Mouse (Mus musculus) hindbrain, embryonic 14.5 days (tissue): ENCODE results near the gene Fam131a. TPM values are rescaled to one million over a fixed set of nuclear protein-coding genes. Genes with fewer than 3 reads are reported as not detected.

Source experiments
- ATAC-seq: fragments of 200-750 bp; cut with Nextera tagmentation; 2 replicates; pipeline ENCODE4 v1.8.0; 2017; ENCODE audit warnings: moderate number of reproducible peaks, mild to moderate bottlenecking, moderate TSS enrichment, moderate library complexity; ENCODE audit not compliant: low FRiP score
- DNase-seq: peaks from one replicate; pipeline ENCODE4 v3.0.0-alpha.2; 2015; ENCODE audit warnings: low spot score
- H3K27ac ChIP-seq: fragments of 300-500 bp; sonication (generic); 2 replicates; pipeline ENCODE4 v1.5.1; 2014; ENCODE audit warnings: mild to moderate bottlenecking, moderate library complexity
- H3K27me3 ChIP-seq: fragments of 300-500 bp; sonication (generic); 2 replicates; pipeline ENCODE4 v1.6.1; 2014; ENCODE audit warnings: mild to moderate bottlenecking, low read length, mixed read lengths; ENCODE audit not compliant: control insufficient read depth, insufficient read depth
- H3K36me3 ChIP-seq: fragments of 300-500 bp; sonication (generic); replicated peaks from 2 replicates; pipeline ENCODE4 v1.6.1; 2014; ENCODE audit not compliant: control insufficient read depth, insufficient read depth
- H3K4me1 ChIP-seq: fragments of 300-500 bp; sonication (generic); replicated peaks from 2 replicates; pipeline ENCODE4 v1.6.1; 2014; ENCODE audit warnings: antibody characterized with exemption, low read length, mixed read lengths; ENCODE audit not compliant: control insufficient read depth, insufficient read depth
- H3K4me2 ChIP-seq: fragments of 300-500 bp; sonication (generic); replicated peaks from 2 replicates; pipeline ENCODE4 v1.6.1; 2014; ENCODE audit warnings: mild to moderate bottlenecking, moderate library complexity
- H3K4me3 ChIP-seq: fragments of 300-500 bp; sonication (generic); replicated peaks from 2 replicates; pipeline ENCODE4 v1.5.1; 2014; ENCODE audit warnings: mild to moderate bottlenecking, low read length
- H3K9ac ChIP-seq: fragments of 300-500 bp; sonication (generic); 2 replicates; pipeline ENCODE4 v1.6.1; 2014
- H3K9me3 ChIP-seq: fragments of 300-500 bp; sonication (generic); 2 replicates; pipeline ENCODE4 v1.6.1; 2016; ENCODE audit warnings: low read length; ENCODE audit not compliant: control insufficient read depth
- WGBS: fragments of 180-500 bp; shearing (Covaris S2); extraction: QIAGEN DNeasy Blood & Tissue Kit; methylation state at CpG from one replicate; pipeline ENCODE4 v1.1.7; 2014; 5-methylcytosine and 5-hydroxymethylcytosine counted together
- polyA plus RNA-seq: library from polyadenylated mRNA; unstranded; fragments of >200 nt; fragmentation: Nextera tagmentation; extraction: Ambion mirVana; gene quantifications from 2 replicates; pipeline ENCODE4 v1.2.1, GENCODE M21; 2014

Gene Fam131a
- polyA plus RNA-seq, 1 experiment from 2014 or later = 41.8 TPM

DNA sequence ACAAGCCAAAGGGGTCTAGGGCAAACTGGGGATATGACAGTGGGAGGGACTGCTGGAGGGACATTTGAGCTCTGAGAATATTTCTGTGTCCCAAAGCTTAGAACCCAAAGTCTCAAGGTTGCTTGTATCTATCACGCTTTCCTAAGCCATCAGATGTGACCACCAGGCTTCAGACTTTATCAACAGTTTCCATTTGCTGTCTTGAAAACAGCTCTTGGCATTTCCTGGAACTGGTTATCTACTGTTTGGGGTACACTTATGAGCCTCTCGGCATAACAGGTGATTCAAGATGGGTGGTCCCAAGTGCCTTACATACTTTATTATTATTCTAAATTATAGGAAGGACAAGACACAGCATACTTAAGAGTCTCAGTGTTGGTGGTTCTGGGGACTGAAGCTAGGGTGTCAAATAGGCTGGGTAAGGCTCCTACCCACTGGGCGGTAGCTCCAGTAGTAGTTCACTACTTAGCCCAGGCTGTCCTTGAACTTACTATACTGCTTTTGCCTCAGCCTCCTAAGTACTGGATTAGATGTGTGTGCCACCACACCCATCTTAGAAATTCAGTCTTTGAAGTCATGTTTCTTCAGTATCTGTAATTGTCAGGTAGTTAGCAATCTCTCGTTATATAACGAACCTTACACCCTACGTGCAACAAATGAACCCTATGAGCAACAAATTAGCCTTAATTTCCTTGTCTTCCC, 10.8 kb downstream of the Fam131a start:
- H3K9ac ChIP-seq = no peak overlapping the region
- no peak overlapping the region for H3K4me3 ChIP-seq
- peaks cover 14% of the 10 kb centered on the region for H3K4me1 ChIP-seq
- no peak overlapping the region for H3K27ac ChIP-seq
- H3K9me3 ChIP-seq = no peaks in the 10 kb centered on the region
- 96% methylated on average over 6 of the region's 6 CpGs for WGBS
- no peaks in the 10 kb centered on the region for H3K27me3 ChIP-seq
- no peak for DNase-seq
- ATAC-seq = no peak
- H3K36me3 ChIP-seq = peaks cover 73% of the 10 kb centered on the region
- H3K4me2 ChIP-seq = no peak overlapping the region

DNA sequence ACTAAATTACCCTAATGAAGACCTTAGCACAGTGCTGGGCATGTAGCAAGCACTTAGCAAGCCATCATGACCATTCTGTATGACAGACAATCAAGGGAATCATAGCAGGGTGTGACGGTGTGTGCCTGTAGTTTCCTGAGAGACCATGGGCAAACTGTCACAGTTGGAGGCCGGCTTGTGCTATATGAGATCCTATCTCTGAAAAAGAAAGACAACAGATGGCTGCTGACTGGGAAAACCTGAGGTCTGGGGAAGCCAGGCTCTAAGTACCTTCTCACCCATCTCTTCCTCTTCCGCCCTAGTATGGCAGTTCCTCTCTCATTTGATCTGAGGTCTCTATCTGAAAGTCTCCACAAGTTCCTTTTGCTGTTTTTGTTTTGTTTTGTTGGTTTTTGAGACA, 12.7 kb downstream of the Fam131a start:
- Histone ChIP-seq H3K27ac (no peak overlapping the region), H3K36me3 (peaks cover 70% of the 10 kb centered on the region), H3K4me3 (no peak overlapping the region), H3K27me3 (no peaks in the 10 kb centered on the region), H3K4me2 (no peak overlapping the region), H3K9me3 (no peaks in the 10 kb centered on the region), H3K4me1 (peaks cover 14% of the 10 kb centered on the region), H3K9ac (no peak overlapping the region)
- DNase-seq = no peak
- 63% methylated on average over 3 of the region's 3 CpGs for WGBS
- ATAC-seq = no peak

GRCm38 (mm10) chr16:20706407-20707055, 13.5 kb downstream of the Fam131a start:
- peaks cover 76% of the 10 kb centered on the region for H3K36me3 ChIP-seq
- H3K27ac ChIP-seq = no peak overlapping the region
- DNase-seq (no peak), ATAC-seq (no peak)
- no peak overlapping the region for H3K9ac ChIP-seq
- H3K4me2 ChIP-seq = no peak overlapping the region
- no peaks in the 10 kb centered on the region for H3K9me3 ChIP-seq
- no peak overlapping the region for H3K4me3 ChIP-seq
- H3K4me1 ChIP-seq = peaks cover 11% of the 10 kb centered on the region
- WGBS = 89% methylated on average over 2 of the region's 2 CpGs
- no peaks in the 10 kb centered on the region for H3K27me3 ChIP-seq

GRCm38 (mm10) chr16:20708220-20708938, 15.3 kb downstream of the Fam131a start:
- WGBS = 95% methylated on average over 21 of the region's 21 CpGs
- Histone ChIP-seq H3K4me3 (no peak overlapping the region), H3K27me3 (no peaks in the 10 kb centered on the region), H3K27ac (no peak overlapping the region), H3K4me1 (peaks cover 3% of the 10 kb centered on the region; the same call in 1 of the 2 replicates), H3K9me3 (no peaks in the 10 kb centered on the region), H3K4me2 (no peak overlapping the region), H3K9ac (no peak overlapping the region), H3K36me3 (peaks cover 90% of the 10 kb centered on the region)
- DNase-seq (no peak), ATAC-seq (0 out of 2 replicates have a peak, but pooled peaks have one; percentile 2)

- H3K27ac ChIP-seq = no peak overlapping the region
- peak; percentile 45; the same call in 1 of the 2 replicates for ATAC-seq
- H3K4me1 ChIP-seq = peaks cover 10% of the 10 kb centered on the region
- peak; percentile 65 for DNase-seq
- no peak overlapping the region for H3K9ac ChIP-seq
- no peaks in the 10 kb centered on the region for H3K9me3 ChIP-seq
- no peak overlapping the region for H3K4me3 ChIP-seq
- H3K36me3 ChIP-seq = peaks cover 85% of the 10 kb centered on the region
- WGBS = 74% methylated on average over 19 of the region's 19 CpGs
- H3K4me2 ChIP-seq = no peak overlapping the region
- no peaks in the 10 kb centered on the region for H3K27me3 ChIP-seq
These were observed 16.1 kb downstream of the Fam131a start for GRCm38 (mm10) chr16:20708939-20709734.

DNA sequence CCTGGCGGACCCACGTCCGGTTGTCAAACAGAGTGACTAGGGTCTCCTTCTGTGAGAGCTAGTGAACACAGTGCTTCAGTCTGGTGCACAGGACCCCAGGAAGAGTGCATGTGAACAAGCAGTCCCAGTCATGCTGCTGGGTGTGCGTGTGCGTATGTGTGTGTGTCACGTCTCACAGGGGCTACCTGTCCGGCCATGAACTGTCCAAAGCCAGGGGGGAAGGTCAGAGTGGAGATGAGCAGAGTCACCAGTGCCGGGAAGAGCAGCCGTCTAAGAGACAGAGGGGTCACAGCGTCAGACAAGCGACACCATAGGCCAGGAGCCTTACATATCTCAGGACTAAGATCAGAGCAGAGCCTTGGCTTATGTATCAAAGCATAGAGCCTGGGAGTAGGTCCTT, 17.3 kb downstream of the Fam131a start:
- H3K4me1 ChIP-seq = peaks cover 22% of the 10 kb centered on the region
- H3K27me3 ChIP-seq = no peaks in the 10 kb centered on the region
- no peaks in the 10 kb centered on the region for H3K9me3 ChIP-seq
- WGBS = 95% methylated on average over 11 of the region's 11 CpGs
- H3K9ac ChIP-seq = no peak overlapping the region
- H3K27ac ChIP-seq = no peak overlapping the region
- peaks cover 74% of the 10 kb centered on the region for H3K36me3 ChIP-seq
- DNase-seq = no peak
- H3K4me2 ChIP-seq = no peak overlapping the region
- ATAC-seq = no peak
- no peak overlapping the region for H3K4me3 ChIP-seq

- H3K4me3 ChIP-seq = no peak overlapping the region
- ATAC-seq = no peak
- H3K9ac ChIP-seq = no peak overlapping the region
- no peaks in the 10 kb centered on the region for H3K27me3 ChIP-seq
- H3K27ac ChIP-seq = no peak overlapping the region
- H3K4me1 ChIP-seq = peaks cover 25% of the 10 kb centered on the region
- 84% methylated on average over 4 of the region's 4 CpGs for WGBS
- H3K36me3 ChIP-seq = peaks cover 70% of the 10 kb centered on the region
- no peak overlapping the region for H3K4me2 ChIP-seq
- H3K9me3 ChIP-seq = no peaks in the 10 kb centered on the region
- DNase-seq = no peak
These were observed 17.8 kb downstream of the Fam131a start for GRCm38 (mm10) chr16:20710810-20711209.

DNA sequence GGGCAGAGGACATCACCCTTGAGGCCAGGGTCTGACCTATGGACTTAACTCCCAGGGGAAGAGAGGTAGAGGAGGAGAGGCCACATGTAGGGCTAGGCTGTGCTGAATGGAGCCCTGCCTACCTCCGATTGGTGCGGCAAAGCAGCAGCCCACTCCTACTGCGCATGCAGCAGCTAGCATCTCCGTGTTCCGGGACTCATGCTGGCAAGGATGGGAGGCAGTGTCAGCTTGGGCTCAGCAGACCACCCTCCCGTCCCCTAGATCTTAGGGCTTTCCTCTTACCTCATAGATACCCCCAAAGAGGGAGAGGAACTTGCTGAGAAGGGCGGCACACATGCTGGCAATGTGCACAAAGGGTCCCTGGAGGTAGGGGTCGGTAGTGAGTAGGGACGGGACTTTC, 19.1 kb downstream of the Fam131a start:
- peaks cover 57% of the 10 kb centered on the region for H3K36me3 ChIP-seq
- ATAC-seq = no peak
- no peak overlapping the region for H3K4me2 ChIP-seq

GRCm38 (mm10) chr16:20712889-20713288, 19.8 kb downstream of the Fam131a start:
- Histone ChIP-seq H3K4me1 (peaks cover 28% of the 10 kb centered on the region), H3K27me3 (no peaks in the 10 kb centered on the region), H3K9me3 (no peaks in the 10 kb centered on the region), H3K36me3 (peaks cover 51% of the 10 kb centered on the region), H3K4me2 (no peak overlapping the region), H3K9ac (no peak overlapping the region), H3K27ac (no peak overlapping the region), H3K4me3 (no peak overlapping the region)
- 93% methylated on average over 7 of the region's 7 CpGs for WGBS
- no peak for DNase-seq
- ATAC-seq = no peak

More for the DNA sequence above, 19.1 kb downstream of the Fam131a start:
- Histone ChIP-seq H3K9ac (no peak overlapping the region), H3K27ac (no peak overlapping the region), H3K27me3 (no peaks in the 10 kb centered on the region), H3K9me3 (no peaks in the 10 kb centered on the region), H3K4me3 (no peak overlapping the region), H3K4me1 (peaks cover 28% of the 10 kb centered on the region)
- 70% methylated on average over 9 of the region's 9 CpGs for WGBS
- DNase-seq = no peak
